Mouse (Mus musculus): ENCODE measurements around the gene Zscan26.

Zscan26 gene

DNA sequence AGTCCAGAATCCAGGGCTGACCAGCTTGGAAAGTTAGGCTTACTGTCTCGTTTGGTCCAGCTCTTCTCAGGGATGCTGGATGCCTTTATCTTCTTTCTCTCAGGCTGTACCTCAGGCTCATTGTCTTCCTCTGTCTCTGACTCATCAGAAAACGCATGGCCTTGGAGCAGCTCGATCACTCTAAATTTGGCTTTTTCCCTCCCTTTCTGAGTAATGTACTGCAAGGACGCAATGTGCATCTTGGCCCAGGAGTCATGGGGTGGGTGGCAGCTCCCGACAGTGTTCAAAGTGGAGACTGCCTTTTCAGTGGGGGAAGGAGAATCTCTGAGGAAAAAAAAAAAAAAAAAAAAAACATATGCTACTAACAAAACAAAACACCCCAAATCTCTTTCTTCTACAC lies 30.2 kb downstream of the Zscan26 start:
- DNase-seq = no peak

DNA sequence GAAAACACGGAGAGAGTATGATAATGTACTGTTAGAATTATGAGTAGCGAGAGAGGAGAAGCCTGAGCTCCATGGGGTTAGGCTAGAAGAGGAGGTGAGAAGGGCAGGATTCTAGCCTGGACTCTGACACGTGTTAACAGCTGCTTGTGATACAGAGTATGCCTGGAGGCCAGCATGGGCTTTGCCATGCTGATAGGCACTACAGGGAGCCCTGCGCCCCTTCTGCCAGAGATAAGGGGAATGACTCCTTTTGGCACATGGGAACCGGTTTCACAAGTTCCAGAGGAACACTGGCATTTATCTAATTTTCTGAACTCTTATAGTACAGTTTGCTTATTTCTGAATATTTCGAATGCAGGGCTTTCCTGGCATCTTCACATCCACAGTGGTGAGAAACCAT lies 34.7 kb downstream of the Zscan26 start:
- DNase-seq = no peak

DNA sequence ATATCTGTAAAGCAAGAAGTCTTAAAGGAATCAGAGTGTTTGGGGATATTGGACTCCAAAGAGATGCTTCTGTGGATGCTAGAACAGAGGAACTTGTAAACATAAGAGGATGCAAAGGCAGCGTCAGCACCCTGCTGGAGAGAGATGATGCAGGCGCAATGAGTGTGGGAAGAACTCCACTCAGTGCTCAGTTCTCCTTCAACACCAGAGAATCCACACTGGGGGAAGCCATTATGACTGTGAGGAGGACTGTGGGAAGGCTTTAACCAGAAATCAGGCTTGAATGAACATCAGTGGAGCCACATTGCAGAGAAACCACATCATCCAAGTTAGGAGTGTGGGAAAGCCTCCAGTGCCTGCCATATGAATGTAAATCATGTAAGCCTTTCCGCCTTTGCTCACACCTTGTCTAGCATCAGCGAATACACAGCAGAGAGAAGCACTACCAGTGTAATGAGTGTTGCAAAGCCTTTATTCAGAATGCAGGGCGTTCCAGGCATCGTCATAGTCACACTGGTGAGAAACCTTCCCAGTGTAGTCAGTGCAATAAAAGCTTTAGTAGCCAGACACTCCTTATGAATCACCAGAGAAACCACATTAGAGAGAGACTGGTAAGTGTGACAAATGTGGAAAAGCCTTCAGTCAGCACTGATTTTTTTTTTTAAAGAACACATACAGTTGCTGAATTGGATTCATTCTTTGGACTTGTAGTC lies 36.1 kb downstream of the Zscan26 start:
- DNase-seq = no peak

DNA sequence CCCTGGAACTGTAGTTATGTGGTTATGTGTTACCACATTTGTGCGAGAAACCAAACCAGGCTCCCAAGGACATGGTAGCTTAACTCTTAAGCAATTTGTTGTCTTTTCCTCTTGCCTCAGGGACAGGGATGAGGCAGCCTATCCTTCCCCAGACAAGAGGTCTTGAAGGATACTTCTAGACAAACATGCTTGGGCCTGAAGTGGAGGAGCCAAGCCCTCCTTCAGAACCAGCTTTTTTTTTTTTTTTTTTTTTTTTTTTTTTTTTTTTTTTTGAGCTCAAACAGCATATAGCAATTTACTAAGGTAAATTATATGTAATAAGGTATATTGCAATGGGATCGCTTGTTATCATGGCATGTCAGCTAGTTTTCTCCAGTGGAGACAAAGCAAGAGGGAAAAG lies 37.8 kb downstream of the Zscan26 start:
- no peak for DNase-seq

DNA sequence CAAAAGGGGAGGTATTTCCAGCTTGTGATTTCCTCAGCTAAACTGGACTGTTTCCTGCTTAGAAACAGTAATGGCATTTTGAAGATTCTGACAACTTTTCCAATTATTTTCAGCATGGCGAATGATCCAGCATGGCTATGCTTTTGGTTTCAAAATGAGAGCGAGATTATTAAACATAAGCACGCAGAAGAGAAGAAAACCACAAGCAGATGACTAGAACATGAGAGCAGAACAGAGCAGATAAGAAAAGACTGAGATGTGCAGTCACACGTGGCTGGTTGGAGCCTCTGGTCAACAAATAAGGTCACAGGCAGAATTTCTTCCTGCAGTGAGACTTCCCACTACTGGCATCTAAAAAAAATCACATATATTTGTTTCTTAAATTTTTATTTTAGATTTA lies 38.3 kb downstream of the Zscan26 start:
- DNase-seq = no peak

DNA sequence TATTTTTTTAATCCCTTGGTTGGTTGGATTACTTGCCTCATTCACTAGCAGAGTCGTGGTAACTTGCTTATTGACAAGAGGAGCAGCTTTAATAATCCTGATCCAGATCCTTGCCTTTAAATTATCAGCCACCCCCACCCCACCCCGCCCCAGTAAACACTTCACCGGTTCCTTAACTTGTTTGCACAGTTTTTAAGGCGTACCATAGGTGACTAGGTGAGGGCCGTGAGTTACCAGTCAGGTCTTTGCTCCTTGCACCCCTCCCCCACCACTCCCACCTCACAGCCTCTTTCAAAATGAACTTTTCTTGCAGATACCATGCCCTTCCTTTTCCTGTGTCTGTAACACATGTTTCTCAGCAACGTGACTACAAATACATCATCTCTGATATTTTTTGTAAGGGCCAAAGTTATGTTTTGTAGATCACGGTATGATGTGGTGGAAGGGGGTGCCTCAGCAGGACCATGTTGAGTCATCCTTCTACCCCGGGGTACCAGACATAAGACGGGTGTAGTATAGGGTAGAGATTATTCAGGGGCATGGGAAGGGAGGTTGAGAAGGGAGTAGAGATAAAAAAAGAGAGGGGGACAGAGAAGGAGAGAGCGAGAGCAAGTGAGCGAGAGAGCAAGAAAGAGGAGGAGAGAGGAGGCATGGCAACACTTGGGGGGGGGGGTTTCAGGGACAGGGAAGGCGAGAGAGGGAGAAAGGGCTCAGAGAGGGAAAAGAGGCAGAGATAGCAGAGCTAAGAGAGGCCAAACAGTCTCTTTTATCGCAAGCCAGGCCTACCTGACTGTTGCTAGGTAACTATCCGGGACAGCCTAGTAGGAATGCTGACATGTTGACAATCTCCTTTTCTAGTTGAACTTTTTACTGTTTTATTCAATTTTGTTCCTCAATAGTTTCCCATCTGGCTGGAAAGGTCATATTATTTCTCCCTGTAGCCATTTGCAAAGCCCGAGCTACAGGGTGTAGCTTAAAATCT lies 39.0 kb downstream of the Zscan26 start:
- DNase-seq = no peak

DNA sequence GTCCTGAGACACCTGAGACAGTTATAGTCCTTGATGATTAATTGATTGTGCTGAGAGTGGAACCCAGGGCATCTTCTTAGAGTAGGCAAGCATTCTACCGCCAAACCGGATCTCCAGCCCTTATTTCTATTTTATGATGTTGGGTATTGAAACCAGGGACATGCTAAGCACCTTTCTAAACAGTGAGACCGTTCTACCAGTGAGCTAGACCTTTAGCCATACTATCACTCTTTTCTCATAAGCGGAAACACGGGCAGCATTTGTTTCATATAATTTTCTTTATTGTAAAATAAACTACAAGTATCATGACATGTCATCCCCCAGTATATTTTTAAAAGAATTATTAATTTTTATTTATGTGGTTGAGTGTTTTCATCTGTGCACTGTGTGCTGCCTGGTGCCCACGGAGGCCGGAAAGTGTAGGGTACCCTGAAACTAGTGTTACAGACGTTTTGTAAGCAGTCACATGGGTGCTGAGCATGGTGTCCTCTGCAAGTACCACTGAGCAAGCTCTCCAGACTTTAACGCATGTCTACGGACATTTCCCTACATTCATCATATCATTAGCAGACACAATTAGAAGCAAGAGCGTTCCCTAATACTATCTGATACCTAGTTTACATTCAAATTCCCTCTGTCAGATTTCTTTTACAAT lies 44.6 kb downstream of the Zscan26 start:
- DNase-seq = no peak

DNA sequence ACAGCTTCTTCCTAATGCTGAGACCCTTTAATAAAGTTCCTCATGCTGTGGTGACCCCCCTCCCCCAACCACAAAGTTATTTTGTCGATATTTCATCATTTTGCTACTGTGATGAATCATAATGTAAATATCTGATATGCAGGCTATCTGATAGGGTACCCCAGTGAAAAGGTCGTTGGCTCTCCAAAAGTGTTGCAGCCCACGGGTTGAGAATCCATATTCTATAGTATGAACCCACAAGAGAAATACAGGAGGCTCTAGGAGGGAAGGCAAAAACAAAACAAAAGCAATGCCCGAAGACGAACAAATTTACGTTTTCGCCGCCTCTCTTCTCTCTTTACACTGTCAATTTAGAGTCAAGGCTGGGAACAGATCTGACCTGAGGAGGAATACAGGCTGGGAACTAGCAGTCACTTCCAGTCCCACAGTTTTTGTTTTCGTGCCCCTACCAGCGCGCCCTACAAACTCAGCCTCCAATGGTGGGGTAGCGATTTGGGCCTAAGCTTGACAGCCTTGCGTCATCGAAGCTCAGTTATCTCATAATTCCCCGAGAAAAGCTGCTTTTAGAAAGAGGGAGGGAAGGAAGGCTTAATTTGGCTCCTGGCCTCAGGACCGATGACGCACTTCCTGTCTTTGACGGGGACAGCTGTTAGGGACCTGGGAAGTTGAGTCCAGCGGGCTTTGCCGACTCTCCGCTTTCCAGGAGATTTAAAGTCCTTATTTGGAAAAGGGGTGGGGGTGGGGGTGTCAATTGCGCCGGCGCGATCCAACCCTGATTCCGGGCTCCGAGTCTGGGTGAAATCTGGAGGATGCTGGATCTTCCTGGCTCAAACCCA lies 45.3 kb downstream of the Zscan26 start:
- DNase-seq = peak; percentile 84 to 85

DNA sequence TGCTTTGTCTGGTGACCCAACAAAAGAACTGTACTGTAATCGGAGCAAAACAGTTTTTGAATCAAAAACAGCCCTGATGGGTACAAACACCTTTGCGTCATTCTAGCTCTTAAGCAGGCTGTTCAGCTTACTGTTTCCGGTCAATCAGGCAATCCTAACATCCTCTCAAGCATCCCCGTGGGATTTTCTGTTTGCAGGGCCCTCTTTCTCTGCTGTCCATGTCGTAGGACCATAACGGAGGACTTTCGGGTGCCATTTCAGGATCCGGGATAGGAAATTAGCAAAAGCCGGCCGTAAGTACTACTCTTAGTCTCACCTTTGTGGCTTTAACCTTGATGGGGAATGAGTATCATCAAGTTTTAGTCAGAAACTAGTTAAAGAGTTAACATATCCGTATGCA lies 46.2 kb downstream of the Zscan26 start:
- no peak for DNase-seq

DNA sequence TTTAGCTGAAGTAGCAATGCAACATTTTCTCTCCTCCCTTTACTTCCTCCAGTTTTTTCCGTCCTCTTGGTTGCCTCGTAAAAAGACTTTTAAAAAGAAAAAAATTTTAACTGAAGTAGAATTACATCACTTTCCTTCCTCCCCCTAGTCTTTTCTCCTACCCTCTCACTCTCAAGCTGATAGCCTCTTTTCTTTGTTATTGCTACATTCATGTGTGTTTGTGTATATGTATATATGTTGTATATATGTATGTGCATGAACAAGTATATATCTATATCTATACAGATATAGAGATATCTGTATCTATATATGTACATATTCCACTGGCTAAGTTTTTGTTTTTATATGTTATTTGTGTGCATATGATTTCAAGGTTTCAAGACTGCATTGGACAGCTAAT lies 50.7 kb downstream of the Zscan26 start:
- DNase-seq = no peak

DNA sequence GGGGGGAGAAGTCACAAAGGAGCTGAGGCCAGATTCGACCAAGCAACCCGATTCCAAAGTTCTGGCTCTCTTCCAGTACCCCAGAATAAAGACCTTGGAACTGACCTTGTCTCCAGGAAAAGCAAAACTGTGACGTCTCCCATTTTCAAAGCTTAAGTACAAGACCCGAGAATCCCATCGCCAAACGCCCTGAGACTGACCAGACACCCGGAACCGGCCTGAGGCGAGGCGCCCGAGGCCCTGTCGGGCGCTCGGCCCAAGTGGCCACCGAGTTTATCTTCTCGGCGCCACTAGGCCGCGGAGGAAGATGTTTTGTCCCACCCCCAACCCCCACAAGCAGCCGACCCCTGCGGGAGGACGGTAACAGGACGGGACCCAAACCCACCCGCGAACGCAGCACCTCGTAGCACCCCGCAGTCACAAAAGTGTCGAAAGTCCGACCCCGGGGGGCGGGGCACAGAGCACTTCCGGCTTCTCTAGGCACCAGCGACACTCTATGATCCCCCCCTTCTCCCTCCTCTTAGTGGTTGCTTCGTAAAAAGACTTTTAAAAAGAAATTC lies 51.2 kb downstream of the Zscan26 start, which contains the start of gene Zkscan3:
Gene Zkscan3 (minus strand): TSS at position 469 of the 560 bp plus-strand sequence.
- peak; percentile 73 to 85 for DNase-seq

DNA sequence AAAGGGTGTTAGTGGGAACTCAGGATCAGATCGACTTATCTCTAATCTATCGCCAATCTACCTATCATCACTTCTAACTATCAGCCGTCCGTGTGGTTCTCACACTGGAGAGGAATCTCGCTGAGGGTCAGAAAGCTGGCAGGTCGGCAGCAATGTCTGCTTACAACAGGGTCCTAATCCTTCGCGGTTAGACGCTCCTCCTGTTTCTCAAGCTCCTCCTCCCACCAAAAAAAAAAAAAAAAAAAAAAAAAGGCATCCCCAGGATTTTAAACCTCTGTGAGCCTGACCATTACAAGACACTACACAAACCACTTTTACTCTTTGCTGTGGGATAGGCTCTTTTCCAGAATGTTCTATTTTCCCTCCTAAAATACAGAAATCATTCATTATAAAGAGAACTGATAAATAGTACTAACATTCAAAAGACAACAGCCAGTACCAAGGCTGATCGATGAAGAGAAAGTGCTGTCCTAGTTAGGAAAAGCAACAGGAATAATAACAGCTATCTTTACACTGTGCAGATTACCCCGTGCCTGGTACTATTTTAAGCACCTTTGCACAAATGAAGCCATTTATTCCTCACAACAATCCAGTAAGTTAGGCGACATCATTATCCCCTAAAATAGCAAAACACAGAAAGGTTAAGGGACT lies 51.8 kb downstream of the Zscan26 start:
- no peak for DNase-seq

DNA sequence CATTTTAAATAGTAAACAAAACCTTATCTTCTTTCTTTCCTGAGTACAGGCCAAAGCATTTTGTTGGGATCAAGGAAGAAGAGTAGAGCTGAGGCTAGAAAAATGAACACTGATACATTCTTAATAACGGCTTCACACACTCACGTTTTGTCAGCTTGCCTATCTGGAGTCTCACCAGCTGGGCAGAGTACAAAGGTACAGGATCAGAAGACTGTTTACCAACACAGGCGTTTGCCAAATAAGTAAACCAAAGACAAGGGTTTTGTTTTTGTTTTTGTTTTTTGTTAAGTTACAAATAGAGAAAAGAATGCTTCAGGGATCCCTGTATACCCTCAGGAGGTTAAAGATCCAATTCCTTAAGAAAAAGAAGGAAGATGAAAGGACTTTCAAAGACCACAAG lies 52.4 kb downstream of the Zscan26 start:
- no peak for DNase-seq

DNA sequence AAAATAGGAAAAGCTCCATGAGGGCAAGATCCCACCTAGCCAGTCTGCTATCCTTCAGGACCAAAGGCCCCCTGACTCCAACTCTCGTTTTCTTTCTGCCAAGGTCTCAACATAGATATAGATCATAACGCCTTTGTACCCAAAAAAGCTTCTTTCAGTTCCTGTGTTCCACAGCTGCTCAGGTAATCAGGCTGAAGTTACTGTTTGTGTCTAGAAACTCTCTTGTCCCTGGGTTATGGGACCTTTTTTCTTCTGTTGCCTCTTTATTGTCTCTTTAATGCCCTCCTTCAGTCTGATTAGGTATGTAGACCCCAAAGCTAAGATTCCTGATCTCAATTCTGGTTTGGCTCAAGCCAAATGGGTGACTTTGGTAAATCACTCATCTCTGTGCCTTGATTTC lies 56.0 kb downstream of the Zscan26 start:
- DNase-seq = no peak

DNA sequence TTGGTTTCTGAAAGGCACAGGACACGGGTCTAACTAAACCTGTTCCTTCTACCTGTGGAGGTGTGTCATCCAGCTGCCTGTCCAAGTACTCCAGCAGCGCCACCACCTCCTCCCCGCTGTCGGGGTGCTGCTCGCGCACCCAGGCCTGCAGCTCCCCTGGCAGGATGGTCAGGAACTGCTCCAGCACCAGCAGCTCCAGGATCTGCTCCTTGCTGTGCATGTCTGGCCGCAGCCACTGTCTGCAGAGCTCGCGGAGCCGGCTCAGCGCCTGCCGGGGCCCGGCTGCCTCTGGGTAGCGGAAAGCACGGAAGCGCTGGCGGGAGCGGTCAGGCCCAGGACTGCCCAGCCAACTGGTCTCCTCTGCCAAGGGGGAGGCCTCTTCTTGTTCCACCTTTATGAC lies 57.5 kb downstream of the Zscan26 start:
- peak; percentile 10 to 17 for DNase-seq

DNA sequence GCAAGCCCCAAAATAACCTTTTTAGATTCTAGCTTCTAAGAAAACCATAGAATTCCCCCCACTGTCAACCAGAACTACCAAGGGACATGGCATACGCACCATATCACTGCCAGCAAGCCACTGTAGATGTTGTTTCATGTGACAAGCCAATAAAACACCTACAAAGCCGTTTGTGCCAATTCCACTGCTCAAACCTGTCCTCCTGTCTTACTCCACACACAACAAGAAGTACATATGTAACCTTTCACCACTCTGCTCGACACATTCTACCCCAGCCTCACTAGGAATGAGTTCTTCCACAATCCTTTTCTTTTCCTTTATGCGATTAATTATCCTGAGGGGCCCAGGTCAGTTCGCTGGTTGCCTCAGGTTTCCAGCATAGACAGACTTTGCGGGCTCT lies 57.9 kb downstream of the Zscan26 start:
- no peak for DNase-seq

DNA sequence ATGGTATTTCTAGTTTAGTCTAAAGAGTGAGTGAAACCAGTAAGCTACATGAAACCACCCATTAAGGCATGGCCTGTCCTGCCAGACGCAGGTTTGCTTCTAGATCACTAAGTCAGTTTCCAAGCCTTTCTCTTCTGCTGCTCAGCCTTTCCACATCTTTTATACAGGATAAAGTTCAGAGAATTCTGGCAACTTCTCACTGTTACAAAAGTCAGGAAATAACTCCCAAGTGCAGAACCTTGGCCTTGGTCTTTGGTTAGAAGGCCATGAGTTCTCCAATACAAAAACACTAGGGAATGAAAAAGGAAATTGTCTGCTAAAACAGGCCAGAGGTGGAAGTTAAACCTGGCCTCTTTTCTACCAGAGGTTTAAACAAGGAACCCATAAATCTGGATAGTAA lies 58.3 kb downstream of the Zscan26 start:
- peak in 1 of 2 experiments; percentile 15 for DNase-seq
